Mouse (Mus musculus) right cerebral cortex, postnatal 25 days (tissue): ENCODE measurements around the gene Rbp3.

Experiments
- DNase-seq: peaks from one replicate; pipeline ENCODE4 v3.0.0; 2022

Rbp3 gene

GRCm38 (mm10) chr14:33977748-33978147, 23.9 kb downstream of the Rbp3 start:
- no peak for DNase-seq

DNA sequence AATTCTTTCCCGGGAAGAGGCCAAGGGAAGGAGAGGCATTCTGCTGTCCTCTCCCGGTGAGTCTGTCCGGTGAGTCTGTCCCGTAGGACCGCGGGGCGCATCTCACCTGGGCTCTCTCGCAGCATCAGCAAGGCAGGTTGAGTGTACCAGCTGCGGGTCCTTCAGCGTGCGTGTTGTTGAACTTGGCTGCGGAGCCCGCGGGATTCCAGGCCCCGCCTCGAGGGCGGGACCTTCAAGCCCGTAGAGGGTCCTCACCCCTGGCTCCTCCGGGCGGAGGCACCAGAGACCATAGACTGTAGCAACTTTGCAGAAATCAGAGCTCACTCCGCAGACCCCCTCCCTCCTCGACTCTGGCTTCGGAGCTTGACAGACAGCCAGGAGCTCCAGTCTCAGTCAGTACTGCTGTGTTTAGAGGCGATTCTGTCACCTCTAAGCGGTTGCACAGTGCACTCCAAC, 24.8 kb downstream of the Rbp3 start, which contains the start of gene Zfp488:
Zfp488 (minus strand) TSS at position 161 of the 456 bp plus-strand sequence.
- no peak for DNase-seq

DNA sequence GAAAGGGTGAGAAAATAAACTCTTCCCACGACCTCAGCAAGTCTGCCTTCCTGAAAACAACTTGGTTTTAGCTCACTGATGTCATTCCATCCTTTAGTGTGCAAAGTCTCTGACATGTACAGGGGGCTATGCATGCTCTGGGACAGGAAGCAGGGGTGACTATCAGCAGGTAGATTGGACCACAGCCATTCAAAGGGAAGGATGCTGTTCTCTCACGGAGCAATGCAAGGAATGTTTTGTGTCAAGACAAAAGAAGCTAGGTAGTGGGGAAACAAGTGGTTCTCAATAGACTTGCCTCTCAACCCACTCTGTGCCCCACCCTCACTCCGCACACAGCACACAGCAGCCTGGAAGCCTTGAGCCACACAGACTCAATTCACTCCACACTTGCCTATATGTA, 35.4 kb downstream of the Rbp3 start:
- DNase-seq = no peak

- no peak for DNase-seq
Measured at GRCm38 (mm10) chr14:33991971-33992370, 38.2 kb downstream of the Rbp3 start.

GRCm38 (mm10) chr14:33993051-33993450, 39.2 kb downstream of the Rbp3 start:
- DNase-seq = no peak

DNA sequence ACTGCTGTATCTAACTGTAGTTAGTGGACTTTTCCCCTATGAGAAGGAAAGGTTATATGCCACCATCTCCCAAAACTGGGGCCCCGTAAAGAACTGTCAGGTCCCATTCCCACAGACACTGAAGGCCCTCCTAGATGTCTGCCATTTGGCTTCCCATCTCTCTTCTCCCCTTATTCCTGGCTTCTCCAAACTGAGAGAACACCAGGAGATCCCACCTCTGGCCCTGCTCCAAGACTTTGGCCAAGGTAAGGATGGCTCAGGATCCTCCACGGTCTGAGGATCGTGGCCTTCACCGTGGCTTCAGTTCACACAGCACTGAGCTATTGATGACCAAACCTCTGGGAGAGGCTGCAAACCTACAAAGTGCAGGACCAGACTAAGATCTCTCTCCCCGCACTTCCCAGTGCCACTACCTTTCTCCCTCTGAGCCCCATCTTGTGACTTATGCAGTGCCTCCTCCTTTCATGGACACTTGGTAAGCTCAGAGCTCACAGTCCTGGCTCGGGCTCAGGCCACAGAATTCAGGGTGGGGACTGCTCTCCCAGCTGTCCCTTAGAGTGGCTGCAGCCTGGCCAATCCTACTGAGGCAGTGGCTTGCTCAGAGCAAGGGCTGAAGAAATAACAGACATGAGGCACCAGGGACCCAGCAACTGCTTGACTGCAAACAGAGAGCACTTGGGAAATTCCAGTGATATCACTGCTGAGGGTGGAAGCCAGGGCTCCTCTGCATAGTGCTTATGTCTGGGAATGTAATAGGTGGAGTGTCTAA, 39.9 kb downstream of the Rbp3 start:
- DNase-seq = no peak

DNA sequence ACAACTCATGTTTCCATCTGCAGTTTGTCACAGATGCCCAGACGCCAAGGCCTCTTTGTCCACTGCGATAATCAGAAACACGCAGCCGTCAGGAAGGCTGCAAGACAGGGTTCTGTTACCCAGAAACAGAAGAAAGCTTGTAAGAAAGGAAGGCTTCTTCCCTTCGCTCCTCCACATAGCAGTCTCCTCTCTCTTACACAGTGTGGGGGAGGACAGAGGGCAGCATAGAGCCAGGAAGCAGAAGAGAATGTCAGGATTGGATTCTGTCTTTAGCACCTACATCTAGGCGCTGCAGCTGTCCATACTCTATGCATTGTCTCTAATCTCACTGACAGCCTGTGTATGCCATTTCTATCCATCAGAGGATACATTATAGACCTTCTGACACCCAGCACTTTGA, 43.6 kb downstream of the Rbp3 start:
- no peak for DNase-seq

DNA sequence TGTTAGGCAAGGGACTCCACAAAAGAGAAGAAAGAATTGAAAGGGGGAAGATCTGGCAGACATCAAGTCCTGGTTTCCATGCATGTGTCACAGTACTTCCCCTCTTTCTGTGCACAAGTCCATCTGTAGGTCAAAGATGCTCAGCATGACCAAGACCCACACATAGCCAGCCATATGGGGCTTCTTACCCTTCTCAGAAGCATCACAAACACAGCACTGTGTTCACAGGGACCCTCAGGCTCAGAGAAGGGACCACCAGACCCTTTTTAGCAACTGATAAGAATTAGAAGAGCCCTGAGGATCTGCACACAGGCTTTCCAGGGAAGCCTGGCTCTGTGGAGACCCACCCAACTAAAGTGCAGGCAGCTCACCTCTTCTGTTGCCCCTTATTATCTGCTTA, 46.3 kb downstream of the Rbp3 start:
- no peak for DNase-seq

DNA sequence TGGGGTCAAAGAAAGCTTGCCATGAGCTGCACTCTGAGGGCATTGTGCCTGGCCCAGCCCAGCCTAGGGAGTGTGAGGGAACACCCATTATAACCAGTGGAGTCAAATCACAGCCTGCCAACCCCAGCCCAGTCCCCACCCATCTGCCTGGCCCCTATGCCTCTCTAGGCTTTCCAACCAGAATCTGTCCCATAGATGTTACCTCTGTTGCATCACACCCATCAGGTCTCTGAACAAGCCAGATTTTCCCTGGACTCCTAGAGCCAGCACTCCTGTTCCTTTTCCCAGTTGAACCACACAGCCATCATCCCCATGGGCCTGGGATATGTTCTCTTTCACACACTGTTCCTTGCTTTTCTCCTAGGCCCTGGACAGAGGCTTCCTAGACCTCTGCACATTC, 47.6 kb downstream of the Rbp3 start:
- no peak for DNase-seq

- no peak for DNase-seq
Measured at GRCm38 (mm10) chr14:34002358-34002757, 48.6 kb downstream of the Rbp3 start.
